Mouse (Mus musculus) liver, embryonic 16.5 days (tissue): ENCODE data around the gene Krtap7-1. TPM values are rescaled to one million over a fixed set of nuclear protein-coding genes. Genes with fewer than 3 reads are reported as not detected.

ENCODE experiments used
- ATAC-seq: fragments of 200-750 bp; cut with Nextera tagmentation; 2 replicates; pipeline ENCODE4 v1.8.0; 2017; ENCODE audit warnings: low read depth, mild to moderate bottlenecking, moderate number of reproducible peaks, moderate library complexity
- H3K27ac ChIP-seq: fragments of 300-500 bp; sonication (generic); 2 replicates; pipeline ENCODE4 v1.5.1; 2014; ENCODE audit warnings: mild to moderate bottlenecking, low read length
- H3K27me3 ChIP-seq: fragments of 300-500 bp; sonication (generic); 2 replicates; pipeline ENCODE4 v1.6.1; 2014; ENCODE audit warnings: low read depth, low read length, mixed read lengths; ENCODE audit not compliant: control insufficient read depth, insufficient read depth
- H3K36me3 ChIP-seq: fragments of 300-500 bp; sonication (generic); 2 replicates; pipeline ENCODE4 v1.6.1; 2014; ENCODE audit warnings: mild to moderate bottlenecking; ENCODE audit not compliant: control insufficient read depth, insufficient read depth
- H3K4me1 ChIP-seq: fragments of 300-500 bp; sonication (generic); 2 replicates; pipeline ENCODE4 v1.6.1; 2014; ENCODE audit warnings: low read depth, low read length, mixed read lengths; ENCODE audit not compliant: control insufficient read depth
- H3K4me2 ChIP-seq: fragments of 300-500 bp; sonication (generic); 2 replicates; pipeline ENCODE4 v1.6.1; 2014; ENCODE audit warnings: low read depth, low read length, mixed read lengths
- H3K4me3 ChIP-seq: fragments of 300-500 bp; sonication (generic); 2 replicates; pipeline ENCODE4 v1.5.1; 2014; ENCODE audit warnings: low read depth, mild to moderate bottlenecking, low read length
- H3K9ac ChIP-seq: fragments of 300-500 bp; sonication (generic); 2 replicates; pipeline ENCODE4 v1.6.1; 2014; ENCODE audit warnings: low read depth, low read length
- H3K9me3 ChIP-seq: fragments of 300-500 bp; sonication (generic); replicated peaks from 2 replicates; pipeline ENCODE4 v1.6.1; 2016; ENCODE audit warnings: low read length; ENCODE audit not compliant: control insufficient read depth
- WGBS: fragments of 180-500 bp; shearing (Covaris S2); extraction: QIAGEN DNeasy Blood & Tissue Kit; methylation state at CpG from one replicate; pipeline ENCODE4 v1.1.7; 2014; ENCODE audit not compliant: insufficient replicate concordance; 5-methylcytosine and 5-hydroxymethylcytosine counted together
- polyA plus RNA-seq: library from polyadenylated mRNA; unstranded; fragments of >200 nt; fragmentation: Nextera tagmentation; extraction: Ambion mirVana; gene quantifications from 2 replicates; pipeline ENCODE4 v1.2.1, GENCODE M21; 2015

The Krtap7-1 gene
- polyA plus RNA-seq = not detected in 2 replicates

DNA sequence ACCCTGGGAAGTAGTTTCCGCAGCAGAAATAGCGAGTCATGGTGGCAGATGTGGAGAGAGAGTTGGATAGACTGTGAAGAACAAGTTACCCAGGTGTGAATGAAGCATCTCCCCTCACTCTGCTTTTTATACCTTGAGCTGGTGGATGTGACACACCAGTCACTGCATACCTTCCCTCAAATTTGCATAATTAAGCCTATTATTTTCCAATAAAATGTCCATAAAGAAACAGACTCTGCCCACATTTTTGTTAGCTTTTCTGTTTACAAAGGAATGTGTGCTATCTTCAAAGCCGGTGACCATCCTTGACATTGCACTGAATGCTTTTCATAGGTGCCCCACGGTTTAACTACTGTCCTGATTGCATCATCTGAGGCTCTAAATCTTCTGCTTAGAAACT lies at the start of gene Krtap7-1:
Gene Krtap7-1 (minus strand): TSS at position 101 of the 400 bp plus-strand sequence.
- H3K36me3 ChIP-seq = no peaks in the 10 kb centered on the region
- no peaks in the 10 kb centered on the region for H3K9me3 ChIP-seq
- H3K4me2 ChIP-seq = no peak within 1 kb of the TSS
- no peak within 1 kb of the TSS for H3K27ac ChIP-seq
- no peak for ATAC-seq
- no peaks in the 10 kb centered on the region for H3K4me1 ChIP-seq
- H3K9ac ChIP-seq = no peak within 1 kb of the TSS
- WGBS = 59% methylated on average over 4 of the region's 4 CpGs
- no peaks in the 10 kb centered on the region for H3K27me3 ChIP-seq
- no peak within 1 kb of the TSS for H3K4me3 ChIP-seq

DNA sequence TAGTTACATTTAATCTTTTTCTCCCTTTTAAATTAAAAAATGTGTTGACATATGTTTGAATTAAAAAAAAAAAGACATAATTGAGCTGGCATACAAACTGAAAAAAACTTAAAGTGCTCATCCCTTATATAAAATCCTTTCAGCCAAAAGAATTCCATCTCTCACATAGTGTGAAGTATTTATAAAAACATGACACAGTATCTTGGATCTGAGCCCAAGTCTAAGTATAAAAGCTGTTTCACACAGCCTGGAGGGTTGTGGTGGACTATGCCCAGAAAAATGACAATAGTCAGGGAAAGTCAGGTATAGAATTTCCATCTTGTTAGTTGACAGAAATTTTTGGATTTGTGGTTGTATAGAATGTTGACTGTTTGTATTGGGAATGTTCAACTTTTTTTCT lies 42.2 kb upstream of the Krtap7-1 start:
- Histone ChIP-seq H3K27ac (no peak overlapping the region), H3K9me3 (no peaks in the 10 kb centered on the region), H3K4me2 (no peak overlapping the region), H3K4me1 (no peaks in the 10 kb centered on the region), H3K27me3 (no peaks in the 10 kb centered on the region), H3K4me3 (no peak overlapping the region), H3K9ac (no peak overlapping the region), H3K36me3 (no peaks in the 10 kb centered on the region)
- ATAC-seq = no peak

DNA sequence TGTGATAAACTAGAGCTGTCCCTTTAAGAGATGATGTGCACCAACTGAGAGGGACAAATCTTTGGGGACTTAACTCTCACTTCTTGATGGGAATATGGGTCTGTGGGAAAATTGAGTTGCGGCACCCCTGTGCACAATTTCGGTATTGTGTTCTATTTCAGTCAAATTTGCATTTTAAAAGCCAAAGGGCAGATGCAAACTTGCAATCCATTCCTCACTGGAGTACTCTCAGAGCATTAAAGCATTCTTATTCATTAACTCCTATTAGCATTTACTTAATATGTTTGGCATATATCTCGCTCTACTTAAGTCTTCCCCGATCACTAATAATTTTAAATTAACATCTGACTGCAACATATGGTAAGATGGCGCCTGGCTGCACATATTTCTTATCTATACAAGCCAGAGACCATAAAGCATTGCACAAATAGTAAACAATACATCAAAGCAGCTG lies 29.9 kb upstream of the Krtap7-1 start:
- ATAC-seq = no peak
- Histone ChIP-seq H3K4me1 (no peaks in the 10 kb centered on the region), H3K27me3 (no peaks in the 10 kb centered on the region), H3K4me3 (no peak overlapping the region), H3K4me2 (no peak overlapping the region), H3K27ac (no peak overlapping the region), H3K36me3 (no peaks in the 10 kb centered on the region), H3K9ac (no peak overlapping the region), H3K9me3 (no peaks in the 10 kb centered on the region)
- 67% methylated on average over 5 of the region's 5 CpGs for WGBS

DNA sequence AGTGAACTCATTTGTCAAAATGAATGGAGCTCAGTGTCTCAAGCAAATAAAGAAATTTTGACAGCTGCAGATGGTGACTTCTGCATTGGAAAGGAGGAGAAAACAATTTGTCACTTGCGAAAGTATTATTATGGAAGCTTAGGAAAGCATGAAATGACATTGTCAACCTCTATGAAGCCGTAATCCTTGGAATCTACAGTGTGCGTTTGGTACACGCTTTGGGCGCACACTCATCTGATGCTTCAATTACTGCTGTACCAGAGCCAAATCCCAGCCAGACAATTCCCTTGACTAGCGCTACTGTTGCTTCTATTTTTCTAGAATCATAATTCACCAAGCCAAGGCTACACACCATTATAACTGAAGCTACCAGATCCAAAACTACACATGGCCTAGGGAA lies 29.2 kb upstream of the Krtap7-1 start:
- 74% methylated on average over 6 of the region's 6 CpGs for WGBS
- H3K4me2 ChIP-seq = no peak overlapping the region
- no peak overlapping the region for H3K9ac ChIP-seq
- no peak for ATAC-seq
- H3K9me3 ChIP-seq = no peaks in the 10 kb centered on the region
- no peak overlapping the region for H3K27ac ChIP-seq
- H3K4me1 ChIP-seq = no peaks in the 10 kb centered on the region
- no peaks in the 10 kb centered on the region for H3K27me3 ChIP-seq
- no peak overlapping the region for H3K4me3 ChIP-seq
- no peaks in the 10 kb centered on the region for H3K36me3 ChIP-seq

DNA sequence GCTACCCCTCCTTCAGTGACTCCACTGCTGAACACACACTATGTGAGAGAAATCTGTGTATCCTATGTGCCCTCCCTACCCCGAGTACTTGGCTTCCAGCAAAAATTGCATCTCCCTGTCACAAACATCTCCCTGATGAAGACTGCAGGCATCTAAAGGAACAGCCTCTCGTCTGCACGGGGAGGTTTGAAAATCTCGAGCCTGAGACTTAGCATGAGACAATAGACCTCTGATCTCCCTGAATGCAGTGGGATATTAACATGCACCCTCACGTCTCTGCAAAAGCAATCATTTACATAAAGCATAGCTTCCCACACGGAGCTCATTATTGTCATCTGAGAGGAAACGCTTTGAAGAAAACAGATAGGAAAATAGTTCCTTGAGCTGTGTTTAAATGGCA lies 22.4 kb upstream of the Krtap7-1 start:
- 42% methylated on average over 7 of the region's 7 CpGs for WGBS
- H3K4me2 ChIP-seq = no peak overlapping the region
- H3K27me3 ChIP-seq = no peaks in the 10 kb centered on the region
- no peak overlapping the region for H3K27ac ChIP-seq
- no peaks in the 10 kb centered on the region for H3K4me1 ChIP-seq
- no peaks in the 10 kb centered on the region for H3K36me3 ChIP-seq
- H3K9me3 ChIP-seq = no peaks in the 10 kb centered on the region
- H3K4me3 ChIP-seq = no peak overlapping the region
- H3K9ac ChIP-seq = no peak overlapping the region
- no peak for ATAC-seq

DNA sequence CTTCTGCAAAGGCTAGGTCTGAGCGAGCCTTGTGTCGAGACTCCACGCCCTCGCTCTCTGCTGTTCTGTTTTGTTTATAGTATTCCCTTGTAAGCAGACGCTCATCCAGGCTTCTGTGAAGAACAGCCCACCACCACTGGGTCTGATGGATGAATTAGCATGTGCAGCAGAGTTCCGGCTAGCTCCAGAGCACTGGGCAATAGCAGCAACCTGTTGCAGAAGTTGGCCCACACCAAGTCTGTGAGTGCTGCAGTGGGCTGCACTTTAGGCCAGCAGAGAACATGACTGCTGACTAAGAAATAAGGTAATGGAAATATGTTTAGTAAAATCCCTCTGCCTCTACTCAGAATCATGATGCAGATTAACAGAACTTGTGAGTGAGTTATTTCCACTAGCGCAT lies 21.7 kb upstream of the Krtap7-1 start:
- H3K4me1 ChIP-seq = no peaks in the 10 kb centered on the region
- 55% methylated on average over 7 of the region's 7 CpGs for WGBS
- H3K4me3 ChIP-seq = no peak overlapping the region
- H3K27me3 ChIP-seq = no peaks in the 10 kb centered on the region
- H3K27ac ChIP-seq = no peak overlapping the region
- no peak overlapping the region for H3K9ac ChIP-seq
- no peaks in the 10 kb centered on the region for H3K9me3 ChIP-seq
- no peak for ATAC-seq
- H3K36me3 ChIP-seq = no peaks in the 10 kb centered on the region
- H3K4me2 ChIP-seq = no peak overlapping the region

DNA sequence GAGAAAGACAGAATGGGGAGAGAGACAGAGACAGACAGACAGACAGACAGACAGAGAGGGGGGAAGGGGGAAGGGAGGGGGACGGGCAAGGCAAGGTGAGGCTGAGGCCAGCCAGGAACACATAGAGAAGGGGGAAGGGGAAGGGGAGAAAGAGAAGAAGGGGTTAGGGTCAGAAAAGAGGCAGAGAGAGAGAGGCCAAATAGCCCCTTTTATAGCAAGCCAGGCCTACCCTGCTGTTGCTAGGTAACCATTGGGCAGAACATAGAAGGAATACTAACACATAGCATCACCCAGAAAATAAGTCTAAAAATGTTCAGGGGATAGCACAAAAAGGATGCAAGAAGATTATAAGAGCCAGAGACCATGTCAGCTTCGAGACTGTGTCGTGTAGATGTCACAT lies 20.3 kb upstream of the Krtap7-1 start:
- no peaks in the 10 kb centered on the region for H3K9me3 ChIP-seq
- H3K36me3 ChIP-seq = no peaks in the 10 kb centered on the region
- no peak overlapping the region for H3K4me2 ChIP-seq
- no peak overlapping the region for H3K9ac ChIP-seq
- no peak overlapping the region for H3K4me3 ChIP-seq
- H3K4me1 ChIP-seq = no peaks in the 10 kb centered on the region
- H3K27me3 ChIP-seq = no peaks in the 10 kb centered on the region
- 65% methylated on average over 3 of the region's 3 CpGs for WGBS
- ATAC-seq = no peak
- H3K27ac ChIP-seq = no peak overlapping the region

DNA sequence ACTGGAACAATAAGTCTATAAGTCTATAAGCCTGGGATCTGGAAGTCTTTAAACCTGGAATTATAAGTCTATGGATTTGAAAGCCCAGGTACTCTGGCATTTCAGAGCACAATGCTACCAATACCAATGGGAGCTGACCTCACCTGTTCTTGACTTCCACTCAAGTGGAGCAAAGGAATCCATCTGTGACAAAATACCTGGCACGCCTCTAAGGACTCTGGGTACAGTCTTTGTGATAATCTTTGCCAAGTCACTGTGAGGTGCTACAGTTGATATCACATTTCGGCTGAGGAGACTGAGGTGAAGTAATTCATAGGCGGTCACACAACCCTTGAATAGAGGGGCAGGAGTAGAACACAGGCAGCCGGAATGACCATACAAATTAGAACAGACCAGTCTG lies 12.9 kb upstream of the Krtap7-1 start:
- Histone ChIP-seq H3K9me3 (no peaks in the 10 kb centered on the region), H3K27ac (no peak overlapping the region), H3K27me3 (no peaks in the 10 kb centered on the region), H3K4me3 (no peak overlapping the region), H3K9ac (no peak overlapping the region), H3K4me2 (no peak overlapping the region), H3K4me1 (no peaks in the 10 kb centered on the region), H3K36me3 (no peaks in the 10 kb centered on the region)
- ATAC-seq = no peak
- 66% methylated on average over 4 of the region's 4 CpGs for WGBS

DNA sequence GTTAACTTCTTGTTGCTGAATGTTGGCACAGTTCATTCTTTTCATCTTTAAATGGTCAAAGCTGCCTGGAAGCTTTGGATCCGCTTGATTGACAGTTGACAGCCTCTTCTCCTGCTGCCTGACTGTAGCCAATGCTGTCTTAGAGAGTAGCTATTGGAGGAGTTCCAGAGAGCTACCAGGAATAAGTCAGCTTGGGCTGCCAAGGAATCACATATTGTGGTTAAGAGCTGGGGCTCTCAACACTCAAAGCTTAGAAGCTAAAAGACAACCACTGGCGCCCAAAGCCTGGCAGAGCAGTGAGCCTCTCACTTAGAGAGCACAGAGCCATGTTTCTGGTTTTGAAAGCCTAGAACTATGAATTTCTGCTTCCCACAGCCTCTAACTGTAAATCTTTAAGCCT lies 12.4 kb upstream of the Krtap7-1 start:
- no peaks in the 10 kb centered on the region for H3K27me3 ChIP-seq
- H3K9me3 ChIP-seq = no peaks in the 10 kb centered on the region
- H3K9ac ChIP-seq = no peak overlapping the region
- no peaks in the 10 kb centered on the region for H3K36me3 ChIP-seq
- H3K27ac ChIP-seq = no peak overlapping the region
- WGBS = 50% methylated on average over 2 of the region's 2 CpGs
- H3K4me3 ChIP-seq = no peak overlapping the region
- no peak overlapping the region for H3K4me2 ChIP-seq
- no peaks in the 10 kb centered on the region for H3K4me1 ChIP-seq
- ATAC-seq = no peak

DNA sequence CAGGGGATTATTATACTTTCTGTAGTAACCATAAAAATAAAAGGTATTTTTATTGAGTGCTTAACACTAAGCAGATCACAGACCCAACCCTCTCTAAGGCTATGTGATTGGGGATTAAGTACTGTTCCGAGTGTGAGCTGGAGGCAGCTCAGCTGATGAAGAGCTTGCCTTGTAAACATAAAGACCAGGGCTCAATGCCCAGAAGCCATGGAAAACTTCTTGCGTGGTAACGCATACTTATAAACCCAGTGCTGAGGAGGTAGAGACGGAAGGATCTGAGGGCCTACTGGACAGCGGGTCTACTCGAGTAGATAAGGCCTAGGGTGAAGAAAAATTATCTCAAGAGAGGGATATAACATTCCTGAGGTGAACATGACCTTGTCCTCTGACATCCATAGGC lies 12.0 kb upstream of the Krtap7-1 start:
- Histone ChIP-seq H3K27ac (no peak overlapping the region), H3K27me3 (no peaks in the 10 kb centered on the region), H3K9me3 (no peaks in the 10 kb centered on the region), H3K36me3 (no peaks in the 10 kb centered on the region), H3K4me3 (no peak overlapping the region), H3K9ac (no peak overlapping the region), H3K4me2 (no peak overlapping the region), H3K4me1 (no peaks in the 10 kb centered on the region)
- no peak for ATAC-seq
- WGBS = 70% methylated on average over 6 of the region's 6 CpGs
